In the genomic region with DNA sequence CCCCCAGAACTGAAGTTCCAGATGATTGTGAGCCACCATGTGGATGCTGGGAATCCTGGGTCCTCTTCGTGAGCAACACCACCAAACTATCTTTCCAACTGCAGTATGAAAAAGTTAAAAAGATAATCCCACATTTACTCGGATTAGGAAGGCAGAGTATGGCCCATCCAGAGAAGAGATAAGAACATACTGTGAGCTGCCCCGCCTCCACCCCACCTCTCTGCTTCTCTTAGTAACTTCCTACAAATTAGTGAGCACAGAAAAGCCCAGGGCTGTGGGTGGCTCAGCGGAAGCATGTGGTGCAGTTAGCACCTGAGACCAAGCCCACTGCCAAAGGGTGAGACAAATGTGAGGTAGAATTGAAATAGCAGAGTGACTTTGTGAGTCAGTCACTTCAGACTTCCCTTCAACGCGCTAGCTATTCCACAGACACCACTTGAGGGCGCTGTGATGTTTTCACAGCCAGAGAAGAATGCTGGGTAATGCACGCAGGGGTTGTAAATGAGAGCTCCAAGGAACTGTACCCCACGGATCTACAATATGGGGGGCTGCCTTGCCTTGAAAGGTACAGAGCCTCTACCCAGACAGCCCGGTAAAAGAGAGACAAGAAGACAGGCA, we compare ENCODE assay signal across 8 mouse cellular contexts.
DNase-seq lines count a peak whose midpoint lies in the region; ATAC-seq lines count a peak whose summit lies in the region.

No protein-coding gene starts in this region.

- no peak overlapping the region for H3K4me3 ChIP-seq in kidney, embryonic 14.5 days (ENCODE audit: low read length)
- H3K4me3 ChIP-seq in liver, embryonic 11.5 days (ENCODE audit: low read depth, low read length) = no peak overlapping the region

- no peak overlapping the region for H3K9ac ChIP-seq in kidney, embryonic 14.5 days (ENCODE audit: low read depth, low read length)
- H3K9ac ChIP-seq in liver, embryonic 11.5 days (ENCODE audit: low read depth, low read length) = no peak overlapping the region

- H3K4me2 ChIP-seq in kidney, embryonic 14.5 days (replicated peaks; ENCODE audit: low read depth, low read length) = no peak overlapping the region
- peak overlapping the region; percentile 22; the same call in 1 of the 2 replicates for H3K4me2 ChIP-seq in liver, embryonic 11.5 days

- H3K36me3 ChIP-seq in kidney, embryonic 14.5 days (ENCODE audit: control insufficient read depth, insufficient read depth, low read length) = no peaks in the 10 kb centered on the region
- H3K36me3 ChIP-seq in liver, embryonic 11.5 days (ENCODE audit: control insufficient read depth, insufficient read depth, low read length) = no peaks in the 10 kb centered on the region

- no peaks in the 10 kb centered on the region for H3K27me3 ChIP-seq in kidney, embryonic 14.5 days (ENCODE audit: control insufficient read depth, insufficient read depth, low read length)
- no peaks in the 10 kb centered on the region for H3K27me3 ChIP-seq in liver, embryonic 11.5 days (replicated peaks; ENCODE audit: control insufficient read depth, insufficient read depth, low read length)

- H3K4me1 ChIP-seq in kidney, embryonic 14.5 days (ENCODE audit: control insufficient read depth, insufficient read depth, low read length) = no peaks in the 10 kb centered on the region
- no peaks in the 10 kb centered on the region for H3K4me1 ChIP-seq in liver, embryonic 11.5 days (replicated peaks; ENCODE audit: control insufficient read depth, insufficient read depth, low read length)

- ATAC-seq in kidney, embryonic 14.5 days (ENCODE audit: low FRiP score, low TSS enrichment) = no peak
- ATAC-seq in hematopoietic stem cell, adult 5-6 weeks (replicated peaks in 1 of 2; ENCODE audit: insufficient read depth in 1 of 2, low FRiP score in 2 of 2, low TSS enrichment in 1 of 2, low read depth in 1 of 2, poor library complexity in 2 of 2, severe bottlenecking in 2 of 2) = peak; percentile 81 to 86
- ATAC-seq in liver, embryonic 11.5 days (replicated peaks; ENCODE audit: low FRiP score) = peak; percentile 60; the same call in 1 of the 2 replicates

- H3K9me3 ChIP-seq in kidney, embryonic 14.5 days (ENCODE audit: control insufficient read depth, low read length) = no peaks in the 10 kb centered on the region
- no peaks in the 10 kb centered on the region for H3K9me3 ChIP-seq in liver, embryonic 11.5 days (ENCODE audit: control insufficient read depth, low read length)

- WGBS in kidney, embryonic 14.5 days = 42% methylated on average over 10 of the region's 10 CpGs
- WGBS in liver, embryonic 11.5 days = 28% methylated on average over 10 of the region's 10 CpGs

- peak; percentile 5 for DNase-seq in kidney, adult 11 months
- DNase-seq in adipocyte (ENCODE audit: low spot score) = peak; percentile 15
- peak; percentile 22 for DNase-seq in embryo, embryonic 9.5 days (ENCODE audit: extremely low spot score)
- peak; percentile 31 for DNase-seq in liver, embryonic 11.5 days (ENCODE audit: low spot score)
- DNase-seq in retina, postnatal 7 days (ENCODE audit: low read depth, low spot score) = peak; percentile 0
- no peak for DNase-seq in yolk sac, embryonic 10.5 days (ENCODE audit: low spot score)

- no peak overlapping the region for H3K27ac ChIP-seq in kidney, embryonic 14.5 days (ENCODE audit: low read depth, low read length)
- H3K27ac ChIP-seq in liver, embryonic 11.5 days (ENCODE audit: low read depth, low read length) = no peak overlapping the region
